Mouse (Mus musculus) liver, adult 2 months (tissue): Measurements from ENCODE around the gene Reep1. TPM values are rescaled to one million over a fixed set of nuclear protein-coding genes. Genes with fewer than 3 reads are reported as not detected.
A peak's percentile ranks its signal among the peaks of the same experiment; 100 is the strongest.
"Not testable (repeated sequence)": the region's sequence is repeated elsewhere in the genome, so short reads cannot be mapped to it uniquely, and the experiment has no call there.

Source experiments
- DNase-seq: peaks from one replicate; pipeline ENCODE4 v3.0.0-alpha.2; 2011; ENCODE audit warnings: low read depth, low spot score; ENCODE audit errors: extremely low read depth
- H3K27ac ChIP-seq: fragments of 200-500 bp; replicated peaks from 2 replicates; pipeline ENCODE4 v1.5.1; 2012; ENCODE audit warnings: low read depth, mild to moderate bottlenecking, control low read depth, inconsistent platforms, low read length; ENCODE audit not compliant: insufficient read depth
- H3K27me3 ChIP-seq: fragments of 200-500 bp; 2 replicates; pipeline ENCODE4 v1.6.1; 2012; ENCODE audit warnings: mild to moderate bottlenecking, moderate library complexity, low read length, inconsistent platforms; ENCODE audit not compliant: control insufficient read depth, insufficient read depth
- H3K36me3 ChIP-seq: fragments of 200-500 bp; 2 replicates; pipeline ENCODE4 v1.6.1; 2012; ENCODE audit warnings: low read length, inconsistent platforms; ENCODE audit not compliant: control insufficient read depth, insufficient read depth
- H3K4me1 ChIP-seq: fragments of 200-500 bp; 2 replicates; pipeline ENCODE4 v1.6.1; 2011; ENCODE audit warnings: low read length; ENCODE audit not compliant: control insufficient read depth, insufficient read depth
- H3K4me3 ChIP-seq: fragments of 200-500 bp; 2 replicates; pipeline ENCODE4 v1.5.1; 2011; ENCODE audit warnings: low read depth, mild to moderate bottlenecking, control low read depth, low read length, moderate library complexity; ENCODE audit not compliant: insufficient read depth
- H3K79me2 ChIP-seq: fragments of 200-500 bp; 2 replicates; pipeline ENCODE4 v1.6.1; 2012; ENCODE audit warnings: inconsistent platforms, mild to moderate bottlenecking, low read length, moderate library complexity; ENCODE audit not compliant: control insufficient read depth, insufficient read depth
- H3K9ac ChIP-seq: fragments of 200-500 bp; 2 replicates; pipeline ENCODE4 v1.6.1; 2012; ENCODE audit warnings: low read depth, mild to moderate bottlenecking, control low read depth, inconsistent platforms, low read length
- CTCF ChIP-seq: fragments of 200-500 bp; IDR thresholded peaks from 2 replicates; pipeline ENCODE4 v1.5.1; 2011; ENCODE audit warnings: low read depth, low read length, control low read depth
- POLR2A ChIP-seq: fragments of 200-500 bp; IDR thresholded peaks from 2 replicates; pipeline ENCODE4 v1.6.1; 2011; ENCODE audit warnings: low read length, control low read depth; ENCODE audit not compliant: insufficient read depth; ENCODE audit errors: extremely low read depth
- WGBS: fragments of 180-500 bp; shearing (Covaris S2); methylation state at CpG from one replicate; pipeline ENCODE4 v1.1.7; 2018; 5-methylcytosine and 5-hydroxymethylcytosine counted together
- polyA plus RNA-seq: library from polyadenylated mRNA; depleted of rRNA; stranded (reverse); fragments of >200 nt; gene quantifications from 2 replicates; pipeline ENCODE4 v1.2.3, GENCODE M21; 2012; rRNA removed
- total RNA-seq: library from RNA; depleted of rRNA; stranded (reverse); fragments of >200 nt; gene quantifications from 2 replicates; pipeline ENCODE4 v1.2.3, GENCODE M21; 2014; rRNA removed

The Reep1 gene
- total and polyA plus RNA-seq, 2 experiments: 0.40 to 0.74 TPM

DNA sequence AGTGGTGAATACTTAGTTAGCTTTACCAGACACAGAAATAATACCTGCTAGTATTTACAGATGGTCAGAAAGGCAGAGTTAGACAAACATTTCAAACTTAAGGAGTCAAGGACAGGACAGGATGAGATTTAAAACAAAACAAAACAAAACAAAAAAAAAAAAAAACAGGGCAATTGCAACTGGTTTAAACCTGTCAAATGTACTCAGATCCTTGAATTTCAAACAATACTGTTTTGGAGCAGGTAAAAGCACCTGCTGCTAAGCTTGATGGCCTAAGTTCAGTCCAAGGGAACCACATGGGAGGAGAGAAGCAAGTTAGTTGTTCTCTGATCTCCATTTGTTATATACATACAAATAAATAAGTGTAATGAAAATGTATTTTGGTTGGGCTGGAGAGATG is 132.5 kb downstream of the Reep1 start:
- H3K27ac ChIP-seq: peak overlapping the region; percentile 28; the same call in 1 of the 2 replicates
- H3K27me3 ChIP-seq: no peaks in the 10 kb centered on the region
- H3K4me1 ChIP-seq: peaks cover 18% of the 10 kb centered on the region
- no peaks in the 10 kb centered on the region for H3K36me3 ChIP-seq
- DNase-seq: peak; percentile 17
- no peak overlapping the region for H3K9ac ChIP-seq
- peaks cover 26% of the 10 kb centered on the region; the same call in 1 of the 2 replicates for H3K79me2 ChIP-seq
- H3K4me3 ChIP-seq: no peak overlapping the region
- TF ChIP-seq CTCF (no peak), POLR2A (no peak)

DNA sequence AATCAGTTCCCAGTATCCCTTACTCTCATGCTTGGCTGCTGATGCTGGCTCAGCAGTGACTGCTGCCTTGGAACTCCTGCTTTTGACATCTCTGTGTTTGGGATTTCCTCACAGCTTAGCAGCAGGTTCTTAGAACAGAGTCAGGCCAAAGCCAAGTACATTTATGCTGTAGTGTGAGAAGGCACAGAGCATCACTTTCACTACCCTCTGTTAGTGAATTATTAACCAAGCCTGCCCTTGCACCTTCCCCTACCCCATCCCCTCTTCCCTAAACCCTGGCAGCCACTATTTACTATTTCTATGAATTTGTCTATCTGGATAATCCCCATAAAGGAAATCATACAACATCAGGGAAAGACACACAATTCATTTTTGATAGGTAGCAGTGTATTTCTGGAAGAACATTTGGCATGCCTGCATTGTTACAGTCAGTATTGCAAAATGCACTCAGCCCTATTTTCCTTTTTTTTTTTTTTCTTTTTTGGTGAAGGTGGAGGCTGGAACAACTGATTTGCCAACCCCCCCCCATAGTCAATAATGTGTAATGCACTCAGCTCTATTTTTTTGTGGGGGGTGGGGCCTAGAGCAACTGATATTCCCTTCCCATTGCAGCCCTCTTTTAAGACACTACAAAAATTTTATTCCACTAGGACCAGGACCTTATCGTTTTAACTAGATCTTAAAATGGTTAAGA is 133.4 kb downstream of the Reep1 start:
- H3K36me3 ChIP-seq: peaks cover 7% of the 10 kb centered on the region
- peaks cover 23% of the 10 kb centered on the region; the same call in 1 of the 2 replicates for H3K79me2 ChIP-seq
- no peak for TF ChIP-seq POLR2A
- H3K4me3 ChIP-seq: no peak overlapping the region
- no peak overlapping the region for H3K9ac ChIP-seq
- WGBS: 76% methylated on average over 1 of the region's 1 CpGs
- DNase-seq: peak; percentile 87
- H3K27ac ChIP-seq: peak overlapping the region; percentile 78; the same call in 1 of the 2 replicates
- peaks cover 18% of the 10 kb centered on the region for H3K4me1 ChIP-seq
- no peaks in the 10 kb centered on the region for H3K27me3 ChIP-seq

DNA sequence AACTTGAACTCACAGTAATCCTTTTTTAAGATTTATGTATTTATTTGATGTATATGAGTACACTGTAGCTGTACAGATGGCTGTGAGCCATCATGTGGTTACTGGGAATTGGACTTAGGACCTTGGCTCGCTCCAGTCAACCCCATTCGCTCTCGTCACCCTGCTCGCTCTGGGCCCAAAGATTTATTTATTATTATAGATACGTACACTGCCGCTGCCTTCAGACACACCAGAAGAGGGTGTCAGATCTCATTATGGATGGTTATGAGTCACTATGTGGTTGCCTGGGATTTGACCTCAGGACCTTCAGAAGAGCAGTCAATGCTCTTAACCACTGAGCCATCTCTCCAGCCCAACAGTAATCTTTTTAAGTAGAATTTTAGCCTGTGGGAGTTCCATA is 139.5 kb downstream of the Reep1 start:
- peak; percentile 65 for DNase-seq
- Histone ChIP-seq H3K36me3 (peaks cover 28% of the 10 kb centered on the region), H3K79me2 (peaks cover 12% of the 10 kb centered on the region; the same call in 1 of the 2 replicates)
- not testable (repeated sequence) for H3K27me3 ChIP-seq, H3K4me3 ChIP-seq, H3K4me1 ChIP-seq, H3K9ac ChIP-seq, H3K27ac ChIP-seq
- 29% methylated on average over 6 of the region's 6 CpGs for WGBS

Other genes starting within 250 kb of the Reep1 start
- 70.7 and 73.3 TPM in 2 replicates for gene Rnf103, start 213.7 kb upstream of the Reep1 start, total RNA-seq
- 27.2 and 27.7 TPM in 2 replicates for gene Rnf103, start 213.7 kb upstream of the Reep1 start, polyA plus RNA-seq
- 44.3 and 49.6 TPM in 2 replicates for gene Chmp3, start 163.8 kb upstream of the Reep1 start, total RNA-seq
- 22.9 and 24.0 TPM in 2 replicates for gene Chmp3, start 163.8 kb upstream of the Reep1 start, polyA plus RNA-seq
- gene Kdm3a, start 74.6 kb upstream of the Reep1 start, total RNA-seq: 17.6 and 24.0 TPM in 2 replicates
- gene Kdm3a, start 74.6 kb upstream of the Reep1 start, polyA plus RNA-seq: 2.6 and 4.0 TPM in 2 replicates
- 13.5 and 14.4 TPM in 2 replicates for gene Mrpl35, start 119.4 kb downstream of the Reep1 start, total RNA-seq
- gene Mrpl35, start 119.4 kb downstream of the Reep1 start, polyA plus RNA-seq: 8.6 and 9.5 TPM in 2 replicates
- gene Immt, start 123.8 kb downstream of the Reep1 start, total RNA-seq: 90.5 and 100 TPM in 2 replicates
- 34.3 and 38.8 TPM in 2 replicates for gene Immt, start 123.8 kb downstream of the Reep1 start, polyA plus RNA-seq
- 48.4 and 58.9 TPM in 2 replicates for gene Ptcd3, start 201.2 kb downstream of the Reep1 start, total RNA-seq
- 8.1 and 9.1 TPM in 2 replicates for gene Ptcd3, start 201.2 kb downstream of the Reep1 start, polyA plus RNA-seq
- gene Polr1a, start 201.5 kb downstream of the Reep1 start, total RNA-seq: 9.3 and 15.2 TPM in 2 replicates
- 6.4 and 8.6 TPM in 2 replicates for gene Polr1a, start 201.5 kb downstream of the Reep1 start, polyA plus RNA-seq